Comparison of ENCODE assay signal across 18 mouse cellular contexts in genomic region chr1:170163398-170163943, GRCm38 (mm10). TPM values are rescaled to one million over a fixed set of nuclear protein-coding genes. Genes with fewer than 3 reads are reported as not detected.
DNase-seq lines count a peak whose midpoint lies in the region; ATAC-seq and TF ChIP-seq lines count a peak whose summit lies in the region.
"Had no signal": no experiment of that assay in that cellular context is flagged by ENCODE, and none has a peak within 500 bp of the region (broad histone marks: within the 10 kb centered on the region; RNA-seq: fewer than 3 reads in every experiment).

No protein-coding gene starts in this region.

- peak; percentile 52 for TF ChIP-seq EP300 in liver, postnatal 0 days (IDR thresholded peaks at IDR 0.05; ENCODE audit: low read depth)

- H3K4me1 ChIP-seq in liver, postnatal 0 days (ENCODE audit: insufficient read depth): peaks cover 10% of the 10 kb centered on the region
- H3K4me1 ChIP-seq in liver, embryonic 12.5 days: peaks cover 17% of the 10 kb centered on the region
- H3K4me1 ChIP-seq in stomach, embryonic 15.5 days: no peaks in the 10 kb centered on the region

- H3K9me3 ChIP-seq in liver, postnatal 0 days (ENCODE audit: low read length): no peaks in the 10 kb centered on the region
- H3K9me3 ChIP-seq in liver, embryonic 12.5 days (replicated peaks): no peaks in the 10 kb centered on the region
- H3K9me3 ChIP-seq in stomach, embryonic 15.5 days: no peaks in the 10 kb centered on the region
- H3K9me3 ChIP-seq: neural tube, embryonic 12.5 days had no signal

- peak overlapping the region; percentile 43 for H3K27ac ChIP-seq in gastrocnemius, adult 2 months
- peak overlapping the region; percentile 26; the same call in 1 of the 2 replicates for H3K27ac ChIP-seq in liver, postnatal 0 days (ENCODE audit: low read depth)
- H3K27ac ChIP-seq in liver, embryonic 12.5 days: no peak overlapping the region
- H3K27ac ChIP-seq in stomach, embryonic 15.5 days: peak overlapping the region; percentile 27; the same call in 1 of the 2 replicates
- H3K27ac ChIP-seq: hindbrain, postnatal 0 days; neural tube, embryonic 12.5 days had no signal

- H3K4me2 ChIP-seq in liver, postnatal 0 days (ENCODE audit: low read depth, low read length): no peak overlapping the region
- H3K4me2 ChIP-seq in liver, embryonic 12.5 days: no peak overlapping the region
- H3K4me2 ChIP-seq in stomach, embryonic 15.5 days: no peak overlapping the region
- H3K4me2 ChIP-seq: lung, embryonic 14.5 days; midbrain, embryonic 11.5 days; neural tube, embryonic 12.5 days had no signal

- no peak overlapping the region for H3K4me3 ChIP-seq in gastrocnemius, adult 2 months
- H3K4me3 ChIP-seq in liver, postnatal 0 days (ENCODE audit: low read depth, low read length): no peak overlapping the region
- H3K4me3 ChIP-seq in liver, embryonic 12.5 days: no peak overlapping the region
- H3K4me3 ChIP-seq in stomach, embryonic 15.5 days (replicated peaks): no peak overlapping the region
- H3K4me3 ChIP-seq: neural tube, embryonic 12.5 days had no signal

- H3K36me3 ChIP-seq in liver, postnatal 0 days (replicated peaks; ENCODE audit: insufficient read depth, low read length): peaks cover 28% of the 10 kb centered on the region
- H3K36me3 ChIP-seq in liver, embryonic 12.5 days: peaks cover 66% of the 10 kb centered on the region
- H3K36me3 ChIP-seq in stomach, embryonic 15.5 days: peaks cover 8% of the 10 kb centered on the region; the same call in 1 of the 2 replicates

- no peak for DNase-seq in gastrocnemius, adult 2 months
- no peak for DNase-seq in gastrocnemius, adult 18-20 months (ENCODE audit: low spot score)
- no peak for DNase-seq in liver, postnatal 0 days
- peak; percentile 98 for DNase-seq in large intestine, adult 2 months (ENCODE audit: low read depth, low spot score)
- DNase-seq in cerebellum, postnatal 25 days: no peak
- no peak for DNase-seq in gastrocnemius, postnatal 36 days
- DNase-seq: adrenal gland, adult 8-10 months; cerebellum, adult 18-20 months; gastrocnemius, postnatal 10 days; liver; lung, embryonic 14.5 days; thymus, postnatal 36 days had no signal

- no peak for TF ChIP-seq CTCF in gastrocnemius, adult 2 months (IDR thresholded peaks at IDR 0.05)
- no peak for TF ChIP-seq CTCF in liver, postnatal 0 days (IDR thresholded peaks at IDR 0.05; ENCODE audit: low read depth)

- no peaks in the 10 kb centered on the region for H3K27me3 ChIP-seq in liver, postnatal 0 days (ENCODE audit: insufficient read depth, low read length)
- H3K27me3 ChIP-seq in liver, embryonic 12.5 days (replicated peaks): no peaks in the 10 kb centered on the region
- no peaks in the 10 kb centered on the region for H3K27me3 ChIP-seq in stomach, embryonic 15.5 days (replicated peaks)
- H3K27me3 ChIP-seq: neural tube, embryonic 12.5 days had no signal

- intact Hi-C loops in gastrocnemius, adult 2 months (cut with DNase I): no loop called here
- intact Hi-C loops in gastrocnemius, postnatal 36 days (cut with DNase I): no loop called here

- ATAC-seq in liver, postnatal 0 days: no peak
- no peak for ATAC-seq in liver, embryonic 12.5 days
- ATAC-seq in stomach, embryonic 15.5 days (ENCODE audit: insufficient read depth, low FRiP score, low read depth): no peak
- ATAC-seq: hindbrain, postnatal 0 days had no signal

- H3K9ac ChIP-seq in liver, postnatal 0 days (replicated peaks): no peak overlapping the region
- H3K9ac ChIP-seq in liver, embryonic 12.5 days: no peak overlapping the region
- H3K9ac ChIP-seq in stomach, embryonic 15.5 days: no peak overlapping the region
- H3K9ac ChIP-seq: lung, embryonic 14.5 days; neural tube, embryonic 12.5 days had no signal

- WGBS in liver, postnatal 0 days (ENCODE audit: insufficient replicate concordance): 55% methylated on average over 3 of the region's 3 CpGs
- WGBS in liver, embryonic 12.5 days (ENCODE audit: insufficient replicate concordance): 63% methylated on average over 3 of the region's 3 CpGs
- 23% methylated on average over 3 of the region's 3 CpGs for WGBS in large intestine, adult 2 months
- 74% methylated on average over 3 of the region's 3 CpGs for WGBS in stomach, embryonic 15.5 days

RNA-seq across cellular contexts. Expression of gene Uap1, which starts 11.3 kb away (rescaled TPM):
- 10 to 100 TPM; 46.9 to 47.8 TPM for total RNA-seq in gastrocnemius, adult 2 months (2021)
- total RNA-seq in gastrocnemius, adult 18-20 months (2021): 10 to 100 TPM; 43.4 to 49.7 TPM
- polyA plus RNA-seq in liver, postnatal 0 days (2015; fragmentation: Nextera tagmentation; extraction: Ambion mirVana): 19.6 and 22.3 TPM in 2 replicates
- polyA plus RNA-seq in liver, embryonic 12.5 days (2016; fragmentation: Nextera tagmentation; extraction: Ambion mirVana): 40.3 and 43.1 TPM in 2 replicates
- 35.8 and 41.2 TPM in 2 replicates for polyA plus RNA-seq in large intestine, adult 2 months (2012; rRNA removed)
- polyA plus RNA-seq in stomach, embryonic 15.5 days (2015; fragmentation: Nextera tagmentation; extraction: Ambion mirVana): 52.5 and 57.4 TPM in 2 replicates
- 10 to 100 TPM; 44.6 to 52.2 TPM for total RNA-seq in gastrocnemius, postnatal 36 days (2021)

RNA-seq across cellular contexts. Expression of gene Uhmk1, which starts 51.7 kb away (rescaled TPM):
- total RNA-seq in gastrocnemius, adult 2 months (2021): 10 to 100 TPM; 12.6 to 15.5 TPM
- 10 to 100 TPM; 11.7 to 15.6 TPM for total RNA-seq in gastrocnemius, adult 18-20 months (2021)
- polyA plus RNA-seq in liver, postnatal 0 days (2015; fragmentation: Nextera tagmentation; extraction: Ambion mirVana): 3.3 and 3.4 TPM in 2 replicates
- 12.1 and 13.5 TPM in 2 replicates for polyA plus RNA-seq in liver, embryonic 12.5 days (2016; fragmentation: Nextera tagmentation; extraction: Ambion mirVana)
- 7.7 and 10.5 TPM in 2 replicates for polyA plus RNA-seq in large intestine, adult 2 months (2012; rRNA removed)
- 8.0 and 8.4 TPM in 2 replicates for polyA plus RNA-seq in stomach, embryonic 15.5 days (2015; fragmentation: Nextera tagmentation; extraction: Ambion mirVana)
- total RNA-seq in gastrocnemius, postnatal 36 days (2021): 10 to 100 TPM; 10.2 TPM

RNA-seq across cellular contexts. Expression of gene Ddr2, which starts 52.9 kb away (rescaled TPM):
- 10 to 100 TPM; 16.4 to 22.5 TPM for total RNA-seq in gastrocnemius, adult 2 months (2021)
- 10 to 100 TPM; 10.1 to 15.8 TPM for total RNA-seq in gastrocnemius, adult 18-20 months (2021)
- polyA plus RNA-seq in liver, postnatal 0 days (2015; fragmentation: Nextera tagmentation; extraction: Ambion mirVana): 0.84 and 1.4 TPM in 2 replicates
- polyA plus RNA-seq in liver, embryonic 12.5 days (2016; fragmentation: Nextera tagmentation; extraction: Ambion mirVana): 2.4 and 3.1 TPM in 2 replicates
- polyA plus RNA-seq in large intestine, adult 2 months (2012; rRNA removed): 4.7 and 10.5 TPM in 2 replicates
- 47.4 and 48.6 TPM in 2 replicates for polyA plus RNA-seq in stomach, embryonic 15.5 days (2015; fragmentation: Nextera tagmentation; extraction: Ambion mirVana)
- total RNA-seq in gastrocnemius, postnatal 36 days (2021): 10 to 100 TPM; 17.8 to 18.2 TPM
- total RNA-seq: monocyte, adult 5-6 weeks had no signal
